Mouse (Mus musculus) liver, adult 2 months (tissue): Measurements from ENCODE around the gene Cul5. TPM values are rescaled to one million over a fixed set of nuclear protein-coding genes. Genes with fewer than 3 reads are reported as not detected.
A peak's percentile ranks its signal among the peaks of the same experiment; 100 is the strongest.

Experiments
- DNase-seq: peaks from one replicate; pipeline ENCODE4 v3.0.0-alpha.2; 2011; ENCODE audit warnings: low read depth, low spot score; ENCODE audit errors: extremely low read depth
- H3K27ac ChIP-seq: fragments of 200-500 bp; replicated peaks from 2 replicates; pipeline ENCODE4 v1.5.1; 2012; ENCODE audit warnings: low read depth, mild to moderate bottlenecking, control low read depth, inconsistent platforms, low read length; ENCODE audit not compliant: insufficient read depth
- H3K27me3 ChIP-seq: fragments of 200-500 bp; 2 replicates; pipeline ENCODE4 v1.6.1; 2012; ENCODE audit warnings: mild to moderate bottlenecking, moderate library complexity, low read length, inconsistent platforms; ENCODE audit not compliant: control insufficient read depth, insufficient read depth
- H3K36me3 ChIP-seq: fragments of 200-500 bp; 2 replicates; pipeline ENCODE4 v1.6.1; 2012; ENCODE audit warnings: low read length, inconsistent platforms; ENCODE audit not compliant: control insufficient read depth, insufficient read depth
- H3K4me1 ChIP-seq: fragments of 200-500 bp; 2 replicates; pipeline ENCODE4 v1.6.1; 2011; ENCODE audit warnings: low read length; ENCODE audit not compliant: control insufficient read depth, insufficient read depth
- H3K4me3 ChIP-seq: fragments of 200-500 bp; 2 replicates; pipeline ENCODE4 v1.5.1; 2011; ENCODE audit warnings: low read depth, mild to moderate bottlenecking, control low read depth, low read length, moderate library complexity; ENCODE audit not compliant: insufficient read depth
- H3K79me2 ChIP-seq: fragments of 200-500 bp; 2 replicates; pipeline ENCODE4 v1.6.1; 2012; ENCODE audit warnings: inconsistent platforms, mild to moderate bottlenecking, low read length, moderate library complexity; ENCODE audit not compliant: control insufficient read depth, insufficient read depth
- H3K9ac ChIP-seq: fragments of 200-500 bp; 2 replicates; pipeline ENCODE4 v1.6.1; 2012; ENCODE audit warnings: low read depth, mild to moderate bottlenecking, control low read depth, inconsistent platforms, low read length
- CTCF ChIP-seq: fragments of 200-500 bp; IDR thresholded peaks from 2 replicates; pipeline ENCODE4 v1.5.1; 2011; ENCODE audit warnings: low read depth, low read length, control low read depth
- POLR2A ChIP-seq: fragments of 200-500 bp; IDR thresholded peaks from 2 replicates; pipeline ENCODE4 v1.6.1; 2011; ENCODE audit warnings: low read length, control low read depth; ENCODE audit not compliant: insufficient read depth; ENCODE audit errors: extremely low read depth
- WGBS: fragments of 180-500 bp; shearing (Covaris S2); methylation state at CpG from one replicate; pipeline ENCODE4 v1.1.7; 2018; 5-methylcytosine and 5-hydroxymethylcytosine counted together
- polyA plus RNA-seq: library from polyadenylated mRNA; depleted of rRNA; stranded (reverse); fragments of >200 nt; gene quantifications from 2 replicates; pipeline ENCODE4 v1.2.3, GENCODE M21; 2012
- total RNA-seq: library from RNA; depleted of rRNA; stranded (reverse); fragments of >200 nt; gene quantifications from 2 replicates; pipeline ENCODE4 v1.2.3, GENCODE M21; 2014

Cul5 gene
- total and polyA plus RNA-seq, 2 experiments, result 2.4 to 18.0 TPM

DNA sequence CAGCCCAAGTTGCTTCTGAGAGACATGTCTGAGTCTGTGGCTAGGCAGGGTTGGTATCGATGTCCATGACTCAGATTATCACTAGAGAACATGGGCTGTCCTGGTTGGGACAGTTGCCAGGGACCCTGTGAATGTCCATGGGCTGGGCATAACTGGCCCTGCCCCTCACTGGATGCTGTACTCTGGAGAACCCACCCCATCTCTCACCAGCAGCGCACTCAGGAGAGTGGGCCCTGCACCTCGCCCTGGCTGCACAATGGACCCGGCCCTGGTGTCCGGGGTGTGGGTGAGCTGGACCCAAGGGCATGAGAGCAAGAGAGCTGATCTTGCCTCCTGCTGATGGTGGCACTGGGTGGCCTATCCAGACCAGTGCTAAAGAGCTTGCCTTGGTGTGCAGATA is 64.9 kb downstream of the Cul5 start:
- TF ChIP-seq CTCF (no peak), POLR2A (no peak)
- 0 out of 2 replicates have a peak, but pooled peaks cover 2% of the 10 kb centered on the region for H3K36me3 ChIP-seq
- 51% methylated on average over 5 of the region's 5 CpGs for WGBS
- peak; percentile 42 for DNase-seq
- H3K79me2 ChIP-seq, result peaks cover 41% of the 10 kb centered on the region
- no peak overlapping the region for H3K4me3 ChIP-seq
- peak overlapping the region; percentile 7; the same call in 1 of the 2 replicates for H3K9ac ChIP-seq
- H3K27me3 ChIP-seq, result no peaks in the 10 kb centered on the region
- peaks cover 47% of the 10 kb centered on the region for H3K4me1 ChIP-seq
- peak overlapping the region; percentile 35 for H3K27ac ChIP-seq

DNA sequence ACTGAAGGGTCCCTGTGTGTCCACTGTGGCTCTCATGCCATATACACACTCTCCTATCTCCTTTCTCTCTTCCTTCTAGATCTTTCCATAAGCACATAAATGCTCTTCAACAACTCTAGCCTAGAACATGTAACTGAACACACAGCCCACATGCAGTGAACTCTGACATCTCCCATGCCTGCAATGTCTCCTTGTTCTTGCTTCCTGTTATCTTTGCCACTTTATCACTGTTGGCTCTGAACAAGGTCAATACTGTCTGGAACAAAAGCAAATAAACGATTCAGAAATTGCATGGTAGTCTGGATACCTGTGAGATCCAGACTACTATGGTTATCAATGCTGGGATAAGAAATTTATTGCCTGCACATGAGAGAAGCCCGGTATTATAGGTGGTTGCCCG is 66.0 kb downstream of the Cul5 start:
- TF ChIP-seq POLR2A, result no peak
- no peak for TF ChIP-seq CTCF
- 18% methylated on average over 3 of the region's 3 CpGs for WGBS
- H3K36me3 ChIP-seq, result peaks cover 3% of the 10 kb centered on the region; the same call in 1 of the 2 replicates
- H3K4me3 ChIP-seq, result no peak overlapping the region
- peak overlapping the region; percentile 41 for H3K9ac ChIP-seq
- peaks cover 45% of the 10 kb centered on the region for H3K79me2 ChIP-seq
- H3K27me3 ChIP-seq, result no peaks in the 10 kb centered on the region
- H3K27ac ChIP-seq, result peak overlapping the region; percentile 95
- H3K4me1 ChIP-seq, result peaks cover 53% of the 10 kb centered on the region
- peak; percentile 98 for DNase-seq

DNA sequence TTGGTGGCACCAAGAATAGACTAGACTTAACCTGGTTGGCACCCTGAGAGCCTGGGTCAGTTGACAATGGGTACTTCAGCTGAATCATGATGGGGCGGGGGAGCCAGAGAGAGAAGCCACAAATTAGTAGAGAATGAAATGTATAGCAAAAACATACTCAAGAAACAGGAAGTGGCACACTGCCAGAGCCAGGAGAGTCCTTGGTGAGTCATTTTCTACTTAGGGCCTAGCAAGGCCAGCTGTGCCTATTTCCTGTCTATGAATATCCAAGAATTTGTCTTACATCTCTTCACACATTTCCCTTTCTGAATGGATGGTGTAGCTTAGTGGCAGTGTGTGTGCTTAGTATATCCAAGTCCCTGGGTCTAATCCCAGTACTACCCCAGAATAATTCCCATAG is 66.4 kb downstream of the Cul5 start:
- Histone ChIP-seq H3K4me3 (no peak overlapping the region), H3K79me2 (peaks cover 50% of the 10 kb centered on the region), H3K36me3 (peaks cover 3% of the 10 kb centered on the region; the same call in 1 of the 2 replicates), H3K9ac (peak overlapping the region; percentile 41), H3K4me1 (peaks cover 58% of the 10 kb centered on the region), H3K27me3 (no peaks in the 10 kb centered on the region), H3K27ac (peak overlapping the region; percentile 95)
- DNase-seq, result no peak
- TF ChIP-seq CTCF (no peak), POLR2A (no peak)
- 85% methylated on average over 1 of the region's 1 CpGs for WGBS

DNA sequence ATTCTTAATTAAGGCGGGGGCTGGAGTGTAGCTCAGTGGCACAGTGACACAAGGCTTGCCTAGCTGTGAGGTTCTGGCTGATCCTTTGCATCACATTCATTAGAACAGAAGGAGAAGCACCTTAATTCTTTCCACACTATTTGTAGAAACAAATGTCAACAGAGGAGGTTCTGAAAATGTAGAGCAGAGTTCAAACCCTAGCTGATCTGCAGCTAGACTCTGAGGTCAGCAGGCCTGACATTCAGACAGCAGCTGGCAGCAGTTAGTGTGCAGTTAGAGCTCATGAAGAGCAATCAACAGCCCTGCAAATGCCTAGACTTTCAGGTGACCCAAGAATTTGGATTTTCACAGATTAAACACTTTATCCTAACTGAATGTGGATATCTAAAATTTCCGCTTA is 68.3 kb downstream of the Cul5 start:
- DNase-seq, result peak; percentile 98
- Histone ChIP-seq H3K4me1 (peaks cover 64% of the 10 kb centered on the region), H3K9ac (no peak overlapping the region), H3K79me2 (peaks cover 51% of the 10 kb centered on the region), H3K36me3 (peaks cover 7% of the 10 kb centered on the region), H3K27me3 (no peaks in the 10 kb centered on the region), H3K4me3 (no peak overlapping the region), H3K27ac (peak overlapping the region; percentile 77)
- 27% methylated on average over 2 of the region's 2 CpGs for WGBS
- TF ChIP-seq POLR2A (no peak), CTCF (no peak)

DNA sequence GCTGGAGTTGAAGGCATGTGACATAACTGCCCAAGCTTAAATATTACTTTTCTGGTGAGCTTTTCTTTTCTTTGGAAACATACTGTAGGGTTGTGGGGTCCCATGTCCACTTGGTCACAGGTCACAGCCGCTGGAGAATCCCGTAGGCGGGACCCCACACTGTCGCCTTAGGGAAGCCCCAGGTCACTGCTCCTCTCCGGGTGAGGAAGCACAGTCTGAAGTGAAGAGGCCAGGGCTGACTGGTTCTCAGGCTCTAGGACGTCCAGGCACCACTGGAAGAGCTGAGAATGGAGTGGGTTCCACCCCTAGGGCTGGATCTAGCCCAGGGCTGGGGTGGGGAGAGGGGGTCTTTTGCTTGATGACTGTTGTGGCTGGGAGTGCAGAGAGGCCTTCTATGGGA is 71.2 kb downstream of the Cul5 start:
- Histone ChIP-seq H3K79me2 (peaks cover 32% of the 10 kb centered on the region; the same call in 1 of the 2 replicates), H3K36me3 (peaks cover 18% of the 10 kb centered on the region), H3K4me3 (no peak overlapping the region), H3K9ac (no peak overlapping the region), H3K27ac (peak overlapping the region; percentile 67), H3K27me3 (no peaks in the 10 kb centered on the region), H3K4me1 (peaks cover 41% of the 10 kb centered on the region)
- no peak for DNase-seq
- 65% methylated on average over 6 of the region's 6 CpGs for WGBS
- TF ChIP-seq POLR2A (no peak), CTCF (no peak)

DNA sequence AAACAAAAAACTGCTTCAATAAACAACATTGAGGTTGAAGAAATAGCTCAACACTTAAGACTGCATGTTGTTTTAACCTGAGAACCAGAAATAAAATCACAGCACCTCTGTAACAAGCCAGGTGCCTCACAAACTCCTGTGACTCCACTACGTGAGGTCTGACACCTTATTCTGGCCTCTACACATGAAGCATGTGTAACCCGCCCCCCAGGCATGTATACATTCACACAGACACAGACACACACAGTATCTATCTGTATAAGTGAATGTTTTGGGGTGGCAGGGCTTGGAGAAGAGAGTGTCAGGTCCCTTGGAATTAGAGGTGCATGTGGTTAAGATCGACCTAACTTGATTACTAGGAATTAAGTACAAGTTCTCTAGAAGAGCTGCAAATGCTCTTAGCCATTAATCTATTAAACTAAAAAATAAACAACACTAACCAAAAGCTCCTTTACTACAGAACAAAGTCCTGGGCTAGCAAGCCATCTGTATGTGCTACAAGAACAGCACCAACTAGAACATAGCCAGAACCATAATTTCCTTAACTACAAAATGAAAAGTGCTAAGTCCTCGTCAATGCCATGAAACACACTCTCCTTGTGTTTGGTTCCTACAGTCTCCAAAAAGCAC is 72.7 kb downstream of the Cul5 start:
- peak; percentile 71 for DNase-seq
- Histone ChIP-seq H3K4me3 (no peak overlapping the region), H3K27ac (peak overlapping the region; percentile 90), H3K79me2 (peaks cover 22% of the 10 kb centered on the region; the same call in 1 of the 2 replicates), H3K4me1 (peaks cover 31% of the 10 kb centered on the region), H3K36me3 (peaks cover 32% of the 10 kb centered on the region), H3K9ac (peak overlapping the region; percentile 25; the same call in 1 of the 2 replicates), H3K27me3 (no peaks in the 10 kb centered on the region)
- WGBS, result 50% methylated on average over 4 of the region's 4 CpGs
- no peak for TF ChIP-seq CTCF
- TF ChIP-seq POLR2A, result no peak
